Mouse (Mus musculus) heart, embryonic 11.5 days (tissue): ENCODE results near the gene Aste1. TPM values are rescaled to one million over a fixed set of nuclear protein-coding genes. Genes with fewer than 3 reads are reported as not detected.
A peak's percentile ranks its signal among the peaks of the same experiment; 100 is the strongest.

Experiments used
- ATAC-seq: fragments of 200-750 bp; cut with Nextera tagmentation; replicated peaks from 2 replicates; pipeline ENCODE4 v1.8.0; 2017; ENCODE audit warnings: moderate library complexity; ENCODE audit not compliant: insufficient number of reproducible peaks, low FRiP score, low TSS enrichment
- H3K27ac ChIP-seq: fragments of 300-500 bp; sonication (generic); 2 replicates; pipeline ENCODE4 v1.5.1; 2014; ENCODE audit warnings: mild to moderate bottlenecking, low read depth, low read length
- H3K27me3 ChIP-seq: fragments of 300-500 bp; sonication (generic); 2 replicates; pipeline ENCODE4 v1.6.1; 2014; ENCODE audit warnings: mild to moderate bottlenecking, low read length, mixed read lengths; ENCODE audit not compliant: control insufficient read depth, insufficient read depth
- H3K36me3 ChIP-seq: fragments of 300-500 bp; sonication (generic); 2 replicates; pipeline ENCODE4 v1.6.1; 2014; ENCODE audit warnings: mild to moderate bottlenecking, low read length, moderate library complexity, mixed read lengths; ENCODE audit not compliant: control insufficient read depth, insufficient read depth
- H3K4me1 ChIP-seq: fragments of 300-500 bp; sonication (generic); 2 replicates; pipeline ENCODE4 v1.6.1; 2014; ENCODE audit warnings: low read length; ENCODE audit not compliant: control insufficient read depth, insufficient read depth
- H3K4me2 ChIP-seq: fragments of 300-500 bp; sonication (generic); 2 replicates; pipeline ENCODE4 v1.6.1; 2014; ENCODE audit warnings: mild to moderate bottlenecking, moderate library complexity
- H3K4me3 ChIP-seq: fragments of 300-500 bp; sonication (generic); 2 replicates; pipeline ENCODE4 v1.5.1; 2014; ENCODE audit warnings: low read depth, low read length
- H3K9ac ChIP-seq: fragments of 300-500 bp; sonication (generic); 2 replicates; pipeline ENCODE4 v1.6.1; 2014; ENCODE audit warnings: mild to moderate bottlenecking, low read depth, low read length, moderate library complexity
- H3K9me3 ChIP-seq: fragments of 300-500 bp; sonication (generic); replicated peaks from 2 replicates; pipeline ENCODE4 v1.6.1; 2016; ENCODE audit warnings: low read length; ENCODE audit not compliant: control insufficient read depth
- WGBS: fragments of 180-500 bp; shearing (Covaris S2); extraction: QIAGEN DNeasy Blood & Tissue Kit; methylation state at CpG from one replicate; pipeline ENCODE4 v1.1.7; 2014; ENCODE audit not compliant: insufficient replicate concordance; 5-methylcytosine and 5-hydroxymethylcytosine counted together
- polyA plus RNA-seq: library from polyadenylated mRNA; unstranded; fragments of >200 nt; fragmentation: Nextera tagmentation; extraction: Ambion mirVana; gene quantifications from 2 replicates; pipeline ENCODE4 v1.2.1, GENCODE M21; 2014

Aste1 gene
- polyA plus RNA-seq, 1 experiment from 2014 or later, result 19.3 TPM

DNA sequence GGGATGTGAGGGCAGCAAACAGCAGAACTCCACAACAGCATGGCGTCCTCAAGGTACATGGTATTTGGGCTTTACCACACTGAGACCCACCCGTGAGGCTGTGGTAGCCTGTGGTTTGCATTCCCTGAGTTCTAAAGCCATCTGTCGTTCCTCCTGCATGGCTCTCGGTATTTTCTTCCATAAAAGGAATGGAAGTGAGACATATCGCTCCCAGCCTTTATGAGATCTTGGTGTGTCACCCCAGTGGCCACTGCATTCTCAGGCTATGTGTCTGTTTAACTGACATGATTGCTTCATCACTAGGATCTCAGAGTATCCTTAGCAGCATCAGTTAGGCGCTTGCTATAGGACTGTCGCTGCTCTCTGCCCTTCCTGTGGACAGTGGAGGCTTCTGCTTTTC lies 18.8 kb upstream of the Aste1 start:
- WGBS, result 64% methylated on average over 7 of the region's 7 CpGs
- no peak for ATAC-seq
- no peaks in the 10 kb centered on the region for H3K4me1 ChIP-seq
- H3K27ac ChIP-seq, result no peak overlapping the region
- no peak overlapping the region for H3K9ac ChIP-seq
- no peak overlapping the region for H3K4me2 ChIP-seq
- no peak overlapping the region for H3K4me3 ChIP-seq
- no peaks in the 10 kb centered on the region for H3K27me3 ChIP-seq
- no peaks in the 10 kb centered on the region for H3K9me3 ChIP-seq
- H3K36me3 ChIP-seq, result no peaks in the 10 kb centered on the region

DNA sequence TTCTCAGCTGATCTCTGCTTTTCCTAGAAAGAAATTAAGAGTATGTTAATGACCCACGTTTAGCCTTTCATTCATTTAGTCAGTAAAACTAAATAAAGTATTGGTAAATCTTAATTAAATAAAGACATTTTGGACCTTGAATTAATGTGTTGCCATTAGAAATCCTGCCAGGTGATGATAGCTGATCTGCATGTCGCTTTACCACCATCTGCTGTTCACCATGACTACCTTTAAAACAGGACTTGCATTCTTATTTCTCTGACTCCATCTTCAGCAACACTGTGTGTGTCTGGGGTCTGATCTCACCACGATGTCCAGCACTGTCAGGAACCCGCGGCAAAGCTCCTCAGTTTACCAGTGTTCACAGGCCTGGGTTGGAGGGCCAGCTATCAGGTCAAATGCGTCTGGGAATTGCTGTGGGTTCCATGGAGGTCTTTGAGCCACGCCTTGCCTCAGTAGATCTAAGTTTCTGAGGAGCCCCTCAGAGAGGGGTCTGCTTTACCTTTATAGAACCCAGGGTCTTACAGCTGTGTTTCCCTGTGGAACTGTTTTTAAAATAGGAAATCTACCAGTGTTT lies 18.1 kb upstream of the Aste1 start:
- H3K9ac ChIP-seq, result no peak overlapping the region
- H3K4me1 ChIP-seq, result no peaks in the 10 kb centered on the region
- H3K4me3 ChIP-seq, result no peak overlapping the region
- H3K27ac ChIP-seq, result no peak overlapping the region
- no peak for ATAC-seq
- no peaks in the 10 kb centered on the region for H3K36me3 ChIP-seq
- H3K4me2 ChIP-seq, result no peak overlapping the region
- 74% methylated on average over 7 of the region's 7 CpGs for WGBS
- H3K9me3 ChIP-seq, result no peaks in the 10 kb centered on the region
- no peaks in the 10 kb centered on the region for H3K27me3 ChIP-seq

DNA sequence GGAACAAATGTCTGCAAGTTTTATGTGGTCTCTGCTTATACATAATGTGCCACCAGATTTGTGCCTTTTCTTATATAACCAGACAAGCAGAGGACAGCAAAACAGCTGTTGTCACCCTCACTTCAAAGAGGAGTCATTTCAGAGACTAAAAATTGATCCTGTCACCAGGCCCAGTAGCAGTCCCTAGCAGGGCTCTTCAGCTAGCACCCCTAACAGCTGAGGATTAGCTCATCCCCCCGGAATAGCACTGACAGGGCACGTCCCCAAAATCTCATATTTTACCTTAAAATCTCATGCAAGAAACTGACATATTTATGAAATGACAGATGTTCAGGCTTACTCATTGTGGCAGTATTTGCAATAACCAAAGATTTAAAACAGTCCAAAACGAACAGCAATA lies 17.6 kb upstream of the Aste1 start:
- Histone ChIP-seq H3K9me3 (no peaks in the 10 kb centered on the region), H3K27me3 (no peaks in the 10 kb centered on the region), H3K36me3 (no peaks in the 10 kb centered on the region), H3K4me1 (no peaks in the 10 kb centered on the region), H3K4me2 (no peak overlapping the region), H3K9ac (no peak overlapping the region), H3K27ac (no peak overlapping the region), H3K4me3 (no peak overlapping the region)
- WGBS, result 56% methylated on average over 3 of the region's 3 CpGs
- ATAC-seq, result no peak

DNA sequence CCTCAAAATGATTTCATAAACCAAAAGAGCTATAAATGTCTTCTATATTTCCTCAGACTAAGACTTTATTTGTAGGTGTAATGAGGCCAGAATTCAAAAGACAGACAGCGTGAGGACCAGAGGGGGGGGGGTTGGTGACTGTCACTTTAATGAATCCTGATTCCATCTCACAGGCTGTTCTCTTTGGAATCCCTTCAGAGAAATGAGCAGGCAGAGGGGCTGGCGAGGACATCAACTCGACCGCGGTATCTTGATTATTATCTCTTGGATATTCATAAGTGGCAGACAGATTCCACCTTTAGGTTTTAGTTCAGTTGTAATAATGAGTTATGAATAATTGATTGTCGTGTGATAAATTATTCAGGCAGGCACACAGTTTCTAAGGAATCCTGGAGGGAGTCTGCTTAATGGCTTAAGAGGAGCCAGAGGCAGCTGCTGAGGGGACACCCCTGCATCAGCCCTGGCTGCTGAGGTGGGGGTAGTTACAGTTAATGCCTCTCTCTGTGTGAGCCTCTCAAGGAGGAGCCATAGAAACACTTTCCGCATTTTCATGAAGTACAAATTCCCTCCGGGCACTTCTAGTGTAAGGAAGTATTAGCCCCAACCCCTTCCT lies 15.6 kb upstream of the Aste1 start:
- H3K27ac ChIP-seq, result no peak overlapping the region
- no peaks in the 10 kb centered on the region for H3K4me1 ChIP-seq
- no peak overlapping the region for H3K4me2 ChIP-seq
- no peaks in the 10 kb centered on the region for H3K9me3 ChIP-seq
- H3K4me3 ChIP-seq, result no peak overlapping the region
- 74% methylated on average over 8 of the region's 8 CpGs for WGBS
- no peaks in the 10 kb centered on the region for H3K36me3 ChIP-seq
- ATAC-seq, result no peak
- H3K9ac ChIP-seq, result no peak overlapping the region
- no peaks in the 10 kb centered on the region for H3K27me3 ChIP-seq

DNA sequence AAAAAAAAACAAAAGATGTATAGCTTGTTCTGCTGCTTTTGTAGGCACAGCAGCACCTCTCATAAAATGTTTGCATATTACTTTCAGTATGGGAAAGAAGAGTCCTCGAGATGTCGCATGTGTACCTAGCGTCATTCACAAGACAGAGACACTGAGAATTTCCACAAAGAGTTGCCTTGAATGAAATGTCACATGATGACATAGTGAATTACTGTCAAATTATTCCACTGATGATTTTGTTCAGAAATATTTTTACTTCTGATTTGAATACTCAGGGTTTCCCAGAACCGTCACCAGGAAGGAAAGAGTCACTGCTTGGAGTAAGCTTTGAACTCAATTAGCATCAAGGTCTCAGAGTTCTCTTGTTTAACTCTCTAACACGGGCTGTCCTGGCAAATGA lies 7.8 kb upstream of the Aste1 start:
- H3K9me3 ChIP-seq, result no peaks in the 10 kb centered on the region
- H3K36me3 ChIP-seq, result no peaks in the 10 kb centered on the region
- no peak for ATAC-seq
- WGBS, result 79% methylated on average over 5 of the region's 5 CpGs
- no peak overlapping the region for H3K9ac ChIP-seq
- H3K4me2 ChIP-seq, result no peak overlapping the region
- H3K4me3 ChIP-seq, result no peak overlapping the region
- H3K4me1 ChIP-seq, result no peaks in the 10 kb centered on the region
- no peaks in the 10 kb centered on the region for H3K27me3 ChIP-seq
- no peak overlapping the region for H3K27ac ChIP-seq

DNA sequence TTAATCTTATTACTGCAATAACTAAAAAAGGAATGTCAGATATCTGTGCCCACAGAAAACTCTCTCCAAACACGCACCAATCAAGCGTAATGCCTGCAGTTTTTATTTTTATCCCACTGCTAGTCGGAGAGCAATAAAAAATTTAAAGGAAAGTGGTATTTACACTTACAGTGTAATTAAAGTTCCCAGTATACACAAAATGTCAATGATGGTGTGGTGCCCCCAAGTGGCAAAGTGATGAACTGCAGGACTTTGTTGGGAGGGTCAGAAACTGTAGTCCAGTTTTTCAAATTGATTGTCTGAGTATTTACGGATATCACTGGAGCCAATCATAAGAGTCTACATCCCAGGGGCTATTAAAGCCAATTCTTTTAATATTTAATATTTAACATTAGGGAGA lies 5.9 kb upstream of the Aste1 start:
- H3K4me3 ChIP-seq, result no peak overlapping the region
- no peak overlapping the region for H3K27ac ChIP-seq
- H3K4me2 ChIP-seq, result no peak overlapping the region
- H3K4me1 ChIP-seq, result no peaks in the 10 kb centered on the region
- no peak for ATAC-seq
- H3K36me3 ChIP-seq, result no peaks in the 10 kb centered on the region
- H3K9me3 ChIP-seq, result no peaks in the 10 kb centered on the region
- 13% methylated on average over 4 of the region's 4 CpGs for WGBS
- no peak overlapping the region for H3K9ac ChIP-seq
- H3K27me3 ChIP-seq, result no peaks in the 10 kb centered on the region

DNA sequence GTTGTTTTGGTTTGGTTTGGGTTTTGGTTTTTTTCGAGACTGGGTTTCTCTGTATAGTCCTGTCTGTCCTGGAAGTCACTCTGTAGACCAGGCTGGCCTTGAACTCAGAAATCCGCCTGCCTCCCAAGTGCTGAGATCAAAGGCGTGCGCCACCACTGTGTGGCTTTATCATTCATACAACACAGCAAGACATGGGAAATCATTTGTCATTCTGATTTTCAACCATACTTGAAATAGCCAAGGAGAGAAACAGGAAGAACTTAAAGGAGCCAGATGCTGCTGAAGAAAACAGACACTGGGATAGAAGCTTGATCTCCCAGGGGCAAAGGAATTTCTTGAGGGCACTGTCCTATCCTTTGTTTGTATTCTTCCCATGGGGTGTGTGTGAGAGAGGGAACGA lies 4.6 kb upstream of the Aste1 start:
- Histone ChIP-seq H3K36me3 (no peaks in the 10 kb centered on the region), H3K9me3 (no peaks in the 10 kb centered on the region), H3K27me3 (no peaks in the 10 kb centered on the region), H3K4me2 (no peak overlapping the region), H3K9ac (no peak overlapping the region), H3K4me1 (no peaks in the 10 kb centered on the region), H3K27ac (no peak overlapping the region), H3K4me3 (no peak overlapping the region)
- no peak for ATAC-seq
- WGBS, result 66% methylated on average over 4 of the region's 5 CpGs

DNA sequence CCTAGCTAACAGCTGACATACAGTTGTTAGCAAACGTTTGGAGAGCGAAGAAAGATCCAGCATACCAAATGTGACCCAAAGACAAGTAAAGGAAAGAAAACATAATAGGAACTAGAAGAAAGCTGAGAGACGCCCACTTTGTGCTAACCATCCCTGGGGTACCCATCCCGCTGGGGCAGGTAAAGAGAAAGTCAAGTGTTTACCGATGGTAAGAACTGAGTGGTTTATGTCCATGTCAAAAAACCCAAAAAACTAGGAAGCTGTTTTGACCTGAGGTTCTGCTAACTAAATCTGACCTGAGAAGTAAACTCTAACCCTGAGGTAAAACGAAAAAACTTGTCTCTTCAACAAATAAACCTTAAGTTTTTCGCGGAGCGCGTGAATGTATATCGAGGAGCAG lies 472 bp upstream of the Aste1 start:
- H3K4me3 ChIP-seq, result peak overlapping the region; percentile 80
- no peaks in the 10 kb centered on the region for H3K27me3 ChIP-seq
- peaks cover 13% of the 10 kb centered on the region for H3K4me1 ChIP-seq
- peak overlapping the region; percentile 79 for H3K9ac ChIP-seq
- no peaks in the 10 kb centered on the region for H3K36me3 ChIP-seq
- H3K27ac ChIP-seq, result no peak overlapping the region
- ATAC-seq, result 0 out of 2 replicates have a peak, but pooled peaks have one; percentile 3
- H3K9me3 ChIP-seq, result no peaks in the 10 kb centered on the region
- H3K4me2 ChIP-seq, result peak overlapping the region; percentile 83
- 12% methylated on average over 11 of the region's 11 CpGs for WGBS

DNA sequence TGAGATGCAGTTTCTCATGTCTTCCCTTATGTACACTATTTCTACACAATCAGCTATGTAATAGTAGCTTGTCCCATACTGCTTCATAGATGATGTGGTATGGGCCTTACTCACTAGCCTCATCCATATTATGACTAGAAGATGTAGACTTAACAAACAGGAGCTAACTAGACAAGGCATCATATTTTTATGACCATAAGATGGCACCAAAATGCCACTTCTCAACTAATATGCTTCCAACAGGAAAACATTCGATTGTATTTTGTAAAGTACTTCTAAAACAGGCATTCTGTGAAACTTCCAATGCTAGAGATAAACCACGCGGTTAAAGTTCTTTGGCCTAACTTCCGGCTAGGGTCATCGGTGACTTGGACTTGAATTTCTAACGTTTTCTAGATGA lies 13.4 kb downstream of the Aste1 start:
- Histone ChIP-seq H3K9me3 (no peaks in the 10 kb centered on the region), H3K9ac (no peak overlapping the region), H3K27ac (no peak overlapping the region), H3K27me3 (no peaks in the 10 kb centered on the region), H3K36me3 (peaks cover 11% of the 10 kb centered on the region; the same call in 1 of the 2 replicates), H3K4me1 (no peaks in the 10 kb centered on the region), H3K4me2 (no peak overlapping the region), H3K4me3 (no peak overlapping the region)
- ATAC-seq, result no peak
- WGBS, result 91% methylated on average over 6 of the region's 6 CpGs
